Mouse (Mus musculus): ENCODE measurements around the gene Unc119b. TPM values are rescaled to one million over a fixed set of nuclear protein-coding genes. Genes with fewer than 3 reads are reported as not detected.
"Not testable (repeated sequence)": the region's sequence is repeated elsewhere in the genome, so short reads cannot be mapped to it uniquely, and the experiment has no call there.

Unc119b gene
- polyA plus RNA-seq, 1 experiment from 2014 or later, result 27.5 TPM

- DNase-seq (ENCODE audit: low spot score), result no peak
Measured at GRCm38 (mm10) chr5:115091776-115092175, 43.0 kb downstream of the Unc119b start.

DNA sequence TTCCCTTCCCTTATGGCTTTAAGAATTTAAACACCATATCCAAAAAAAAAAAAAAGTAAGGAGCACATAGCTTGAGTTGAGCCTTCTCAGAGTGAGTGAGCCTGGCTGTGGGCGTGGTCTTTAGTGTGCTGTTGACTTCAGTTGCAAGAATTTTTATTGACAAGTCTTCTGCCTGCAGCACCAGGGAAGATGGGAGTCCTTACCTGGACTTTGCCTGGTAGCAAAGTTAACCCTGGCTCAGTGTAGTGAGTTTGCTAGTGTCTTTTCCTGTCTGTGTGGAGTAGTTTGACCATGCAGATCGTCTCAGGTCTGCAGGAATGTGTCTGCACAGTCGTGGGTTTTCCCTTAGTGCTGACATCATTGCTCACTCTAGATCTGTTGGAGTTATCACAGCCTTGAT lies 43.8 kb downstream of the Unc119b start:
- DNase-seq (ENCODE audit: low spot score), result no peak

GRCm38 (mm10) chr5:115089592-115090268 lies 45.0 kb downstream of the Unc119b start:
- no peak for DNase-seq (ENCODE audit: low spot score)

- no peak for DNase-seq (ENCODE audit: low spot score)
Measured at GRCm38 (mm10) chr5:115085675-115086074, 49.1 kb downstream of the Unc119b start.

- DNase-seq (ENCODE audit: low spot score), result peak; percentile 62
Measured at GRCm38 (mm10) chr5:115083492-115083891, 51.3 kb downstream of the Unc119b start.

- DNase-seq (ENCODE audit: low spot score), result peak; percentile 73
Measured at GRCm38 (mm10) chr5:115081636-115082035, 53.1 kb downstream of the Unc119b start.

- peak; percentile 60 for DNase-seq (ENCODE audit: low spot score)
Measured at GRCm38 (mm10) chr5:115076144-115076901, 58.5 kb downstream of the Unc119b start.

DNA sequence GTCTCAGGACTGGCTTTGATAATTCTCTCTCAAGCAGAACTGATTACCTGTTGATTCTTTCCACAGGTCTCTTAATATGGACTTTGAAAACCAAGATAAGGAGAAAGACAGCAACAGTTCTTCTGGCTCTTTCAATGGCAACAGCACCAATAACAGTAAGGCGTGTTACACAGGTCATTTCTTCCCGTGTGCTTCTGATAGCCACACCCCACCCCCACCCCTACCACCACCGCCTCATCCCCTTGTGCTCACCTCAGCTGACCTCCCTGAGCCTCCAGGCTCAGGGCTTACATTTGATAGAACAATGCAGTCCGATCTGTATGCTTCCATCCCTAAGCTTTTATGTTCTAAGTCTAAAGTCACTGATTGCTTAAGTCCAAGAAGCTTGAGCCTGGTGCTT lies 60.0 kb downstream of the Unc119b start:
- no peak for DNase-seq (ENCODE audit: low spot score)

DNA sequence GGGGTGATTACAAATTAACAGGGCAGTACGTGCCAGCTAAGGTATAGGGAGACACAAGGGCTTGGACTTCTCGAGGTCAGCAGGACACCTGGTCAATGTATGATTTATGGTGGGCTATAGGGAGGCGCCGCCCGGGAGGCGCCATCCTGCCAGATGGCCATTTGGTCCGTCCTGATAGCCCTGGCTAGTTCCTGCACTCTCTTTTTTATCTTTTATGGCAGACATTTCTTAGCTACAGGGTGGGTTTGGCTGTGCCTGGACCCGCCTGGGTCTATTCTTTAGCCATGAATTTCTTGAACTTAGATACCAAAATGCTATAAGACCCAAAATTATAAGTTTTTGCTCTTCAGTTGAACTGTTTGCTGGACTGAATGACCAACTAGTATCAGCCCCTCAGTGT lies 61.5 kb downstream of the Unc119b start:
- DNase-seq (ENCODE audit: low spot score), result not testable (repeated sequence)

Other genes with a start within 250 kb of the Unc119b start
- gene Oasl2, start 238.0 kb downstream of the Unc119b start, polyA plus RNA-seq (2015; fragmentation: Nextera tagmentation; extraction: Ambion mirVana), result 77.9 and 95.8 TPM in 2 replicates
- gene Oasl1, start 211.7 kb downstream of the Unc119b start, polyA plus RNA-seq (2015; fragmentation: Nextera tagmentation; extraction: Ambion mirVana), result 5.0 and 6.3 TPM in 2 replicates
- gene 2210016L21Rik, start 192.8 kb downstream of the Unc119b start, polyA plus RNA-seq (2015; fragmentation: Nextera tagmentation; extraction: Ambion mirVana), result 58.5 and 69.2 TPM in 2 replicates
- 1.3 and 1.6 TPM in 2 replicates for gene Hnf1a, start 163.9 kb downstream of the Unc119b start, polyA plus RNA-seq (2015; fragmentation: Nextera tagmentation; extraction: Ambion mirVana)
- 15.2 and 22.3 TPM in 2 replicates for gene Sppl3, start 123.8 kb downstream of the Unc119b start, polyA plus RNA-seq (2015; fragmentation: Nextera tagmentation; extraction: Ambion mirVana)
- 26.4 and 27.2 TPM in 2 replicates for gene Gm10401, start 36.7 kb downstream of the Unc119b start, polyA plus RNA-seq (2015; fragmentation: Nextera tagmentation; extraction: Ambion mirVana)
- gene Acads, start 15.6 kb downstream of the Unc119b start, polyA plus RNA-seq (2015; fragmentation: Nextera tagmentation; extraction: Ambion mirVana), result 51.6 and 58.6 TPM in 2 replicates
- 25.2 and 26.9 TPM in 2 replicates for gene Mlec, start 23.2 kb upstream of the Unc119b start, polyA plus RNA-seq (2015; fragmentation: Nextera tagmentation; extraction: Ambion mirVana)
- gene Cabp1, start 59.4 kb upstream of the Unc119b start, polyA plus RNA-seq (2015; fragmentation: Nextera tagmentation; extraction: Ambion mirVana), result 0.99 and 1.4 TPM in 2 replicates
- gene Pop5, start 100.9 kb upstream of the Unc119b start, polyA plus RNA-seq (2015; fragmentation: Nextera tagmentation; extraction: Ambion mirVana), result 229 and 231 TPM in 2 replicates
- gene Rnf10, start 137.9 kb upstream of the Unc119b start, polyA plus RNA-seq (2015; fragmentation: Nextera tagmentation; extraction: Ambion mirVana), result 88.3 and 98.7 TPM in 2 replicates
- gene Coq5, start 144.7 kb upstream of the Unc119b start, polyA plus RNA-seq (2015; fragmentation: Nextera tagmentation; extraction: Ambion mirVana), result 38.5 TPM in 2 replicates
- gene Dynll1, start 166.0 kb upstream of the Unc119b start, polyA plus RNA-seq (2015; fragmentation: Nextera tagmentation; extraction: Ambion mirVana), result 1,203 and 1,571 TPM in 2 replicates
- 236 and 257 TPM in 2 replicates for gene Srsf9, start 192.2 kb upstream of the Unc119b start, polyA plus RNA-seq (2015; fragmentation: Nextera tagmentation; extraction: Ambion mirVana)
- 11.6 and 12.5 TPM in 2 replicates for gene Gatc, start 206.2 kb upstream of the Unc119b start, polyA plus RNA-seq (2015; fragmentation: Nextera tagmentation; extraction: Ambion mirVana)
- 64.6 and 65.2 TPM in 2 replicates for gene Triap1, start 206.2 kb upstream of the Unc119b start, polyA plus RNA-seq (2015; fragmentation: Nextera tagmentation; extraction: Ambion mirVana)
- 1,056 and 1,106 TPM in 2 replicates for gene Cox6a1, start 214.0 kb upstream of the Unc119b start, polyA plus RNA-seq (2015; fragmentation: Nextera tagmentation; extraction: Ambion mirVana)

All from thymus, postnatal 0 days (tissue).